Mouse (Mus musculus) intestine, embryonic 15.5 days (tissue): Measurements from ENCODE around the gene Carmil1. TPM values are rescaled to one million over a fixed set of nuclear protein-coding genes. Genes with fewer than 3 reads are reported as not detected.

ENCODE experiments used
- ATAC-seq: fragments of 200-750 bp; cut with Nextera tagmentation; 2 replicates; pipeline ENCODE4 v1.8.0; 2017; ENCODE audit warnings: moderate TSS enrichment, moderate library complexity
- H3K27ac ChIP-seq: fragments of 300-500 bp; sonication (generic); 2 replicates; pipeline ENCODE4 v1.5.1; 2015; ENCODE audit warnings: mild to moderate bottlenecking, inconsistent platforms
- H3K27me3 ChIP-seq: fragments of 300-500 bp; sonication (generic); replicated peaks from 2 replicates; pipeline ENCODE4 v1.6.1; 2015; ENCODE audit warnings: inconsistent platforms
- H3K36me3 ChIP-seq: fragments of 300-500 bp; sonication (generic); 2 replicates; pipeline ENCODE4 v1.6.1; 2015; ENCODE audit warnings: inconsistent platforms
- H3K4me1 ChIP-seq: fragments of 300-500 bp; sonication (generic); replicated peaks from 2 replicates; pipeline ENCODE4 v1.6.1; 2015; ENCODE audit warnings: inconsistent platforms
- H3K4me2 ChIP-seq: fragments of 300-500 bp; sonication (generic); replicated peaks from 2 replicates; pipeline ENCODE4 v1.6.1; 2015; ENCODE audit warnings: mild to moderate bottlenecking, inconsistent platforms
- H3K4me3 ChIP-seq: fragments of 300-500 bp; sonication (generic); replicated peaks from 2 replicates; pipeline ENCODE4 v1.5.1; 2015; ENCODE audit warnings: inconsistent platforms
- H3K9ac ChIP-seq: fragments of 300-500 bp; sonication (generic); 2 replicates; pipeline ENCODE4 v1.6.1; 2015; ENCODE audit warnings: inconsistent platforms
- H3K9me3 ChIP-seq: fragments of 300-500 bp; sonication (generic); 2 replicates; pipeline ENCODE4 v1.6.1; 2016; ENCODE audit warnings: inconsistent platforms
- WGBS: fragments of 180-500 bp; shearing (Covaris S2); methylation state at CpG from one replicate; pipeline ENCODE4 v1.1.7; 2015; 5-methylcytosine and 5-hydroxymethylcytosine counted together
- polyA plus RNA-seq: library from polyadenylated mRNA; unstranded; fragments of >200 nt; fragmentation: Nextera tagmentation; extraction: Ambion mirVana; gene quantifications from 2 replicates; pipeline ENCODE4 v1.2.1, GENCODE M21; 2015

The Carmil1 gene
- polyA plus RNA-seq, 1 experiment from 2014 or later = 40.3 TPM

DNA sequence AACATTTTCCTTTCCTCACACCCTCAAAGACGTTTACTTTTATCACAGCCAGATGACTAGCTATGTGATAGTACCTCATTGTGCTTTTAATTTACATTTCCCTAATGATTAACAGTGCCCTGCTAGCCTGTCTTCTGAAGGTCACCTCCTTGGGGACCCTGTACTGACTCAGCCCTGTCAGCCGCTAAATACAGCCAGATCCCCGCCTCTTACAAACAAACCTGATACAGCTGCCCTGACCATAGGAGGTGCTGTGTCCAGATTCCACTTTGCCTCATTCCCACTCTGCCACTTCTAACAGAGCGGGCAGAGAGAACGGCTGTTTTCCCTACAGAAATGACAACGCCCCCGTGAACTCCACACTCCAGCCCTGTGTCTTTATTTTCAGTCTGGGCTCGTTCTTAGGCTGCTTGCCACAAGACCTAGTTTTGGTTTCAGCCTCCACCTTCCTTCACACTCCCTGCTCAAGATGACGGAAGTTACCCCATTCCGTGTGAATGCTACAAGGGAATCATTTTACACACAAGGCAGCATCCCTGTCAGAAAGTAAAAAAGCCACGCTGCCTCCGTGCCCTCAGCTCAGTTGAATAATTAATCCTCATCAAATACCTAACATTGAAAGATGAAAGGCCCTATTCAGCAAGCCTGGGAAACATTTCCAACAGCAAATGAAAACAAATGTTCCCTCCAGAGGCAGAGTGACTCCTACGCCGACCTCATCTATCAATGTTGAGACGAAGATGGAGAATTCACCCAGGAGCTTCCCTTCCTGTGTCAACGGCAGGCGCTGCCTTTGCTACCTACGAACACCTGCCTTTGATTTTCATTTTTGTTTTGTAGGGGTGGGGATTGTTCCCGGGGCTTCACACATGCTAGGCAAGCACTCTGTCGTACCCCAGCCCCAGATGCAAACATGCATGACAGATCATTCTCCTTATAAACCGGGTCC lies 145.0 kb downstream of the Carmil1 start:
- peaks cover 13% of the 10 kb centered on the region for H3K4me1 ChIP-seq
- no peaks in the 10 kb centered on the region for H3K27me3 ChIP-seq
- no peak overlapping the region; the same call in 1 of the 2 replicates for H3K27ac ChIP-seq
- H3K4me2 ChIP-seq = peak overlapping the region; percentile 3; the same call in 1 of the 2 replicates
- 32% methylated on average over 21 of the region's 21 CpGs for WGBS
- H3K36me3 ChIP-seq = no peaks in the 10 kb centered on the region
- no peak overlapping the region for H3K9ac ChIP-seq
- ATAC-seq = peak; percentile 91
- no peaks in the 10 kb centered on the region for H3K9me3 ChIP-seq
- no peak overlapping the region for H3K4me3 ChIP-seq

DNA sequence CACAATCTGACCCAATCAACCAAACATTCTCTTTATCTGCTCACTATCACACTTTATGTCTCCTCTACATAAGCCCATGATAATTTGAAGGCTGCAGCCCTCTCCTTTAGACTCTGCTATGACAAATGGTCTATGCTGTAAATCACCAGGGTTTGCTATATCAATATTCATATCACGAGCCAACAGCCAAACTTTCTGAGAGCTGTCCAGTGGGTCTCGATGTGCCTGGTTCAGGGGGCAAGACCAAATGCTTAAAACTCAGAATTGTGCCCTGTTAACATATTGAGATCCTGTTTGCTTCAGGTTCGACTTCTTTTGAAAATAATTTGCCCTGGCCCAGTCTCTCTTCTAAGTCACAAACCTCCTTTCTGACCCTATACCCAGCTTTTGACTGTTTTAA lies 147.7 kb downstream of the Carmil1 start:
- H3K27me3 ChIP-seq = no peaks in the 10 kb centered on the region
- H3K36me3 ChIP-seq = no peaks in the 10 kb centered on the region
- no peak overlapping the region for H3K27ac ChIP-seq
- WGBS = 92% methylated on average over 3 of the region's 3 CpGs
- peaks cover 13% of the 10 kb centered on the region for H3K4me1 ChIP-seq
- no peak overlapping the region for H3K4me3 ChIP-seq
- H3K9ac ChIP-seq = no peak overlapping the region
- no peak overlapping the region for H3K4me2 ChIP-seq
- no peak for ATAC-seq
- no peaks in the 10 kb centered on the region for H3K9me3 ChIP-seq

DNA sequence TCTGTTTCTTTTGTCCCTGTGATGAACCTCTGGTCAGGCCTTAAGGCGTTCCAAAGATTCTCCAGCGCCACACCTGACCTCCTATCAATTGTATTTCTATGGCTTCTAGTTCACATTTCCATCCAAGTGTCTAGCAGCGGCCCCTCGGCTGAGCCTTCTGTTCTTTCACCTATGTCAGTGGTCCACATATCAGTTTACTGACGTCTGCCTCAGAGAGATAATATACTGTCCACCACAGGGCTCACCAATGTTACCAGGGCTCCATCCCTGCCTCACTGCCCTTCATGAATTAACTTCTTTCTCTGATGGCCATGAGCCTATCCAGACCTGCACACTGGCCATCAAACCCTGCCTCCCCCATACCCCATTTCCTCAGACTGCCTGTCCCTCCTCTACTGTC lies 149.3 kb downstream of the Carmil1 start:
- Histone ChIP-seq H3K27ac (no peak overlapping the region), H3K4me1 (peaks cover 13% of the 10 kb centered on the region), H3K4me2 (no peak overlapping the region), H3K27me3 (no peaks in the 10 kb centered on the region), H3K4me3 (no peak overlapping the region), H3K36me3 (no peaks in the 10 kb centered on the region), H3K9me3 (no peaks in the 10 kb centered on the region), H3K9ac (no peak overlapping the region)
- 89% methylated on average over 5 of the region's 5 CpGs for WGBS
- no peak for ATAC-seq

DNA sequence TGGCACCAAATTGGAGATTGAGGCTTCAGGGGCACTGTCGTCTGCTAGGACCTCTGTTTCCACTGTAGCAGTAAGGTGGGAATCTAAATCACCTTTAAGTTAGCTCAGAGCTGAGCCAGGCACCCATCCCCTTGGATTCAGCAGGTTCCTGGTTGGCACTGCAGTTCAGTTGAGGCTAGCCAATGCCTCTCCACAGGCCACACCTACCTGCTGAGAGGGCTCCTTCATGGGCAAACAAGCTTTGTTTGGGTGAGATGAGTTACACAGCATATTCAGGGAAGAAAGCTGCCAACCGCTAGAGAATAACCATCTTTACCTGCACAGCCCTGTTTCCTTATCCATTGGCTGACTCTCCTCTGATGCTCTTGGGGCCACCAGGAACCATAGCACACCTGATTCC lies 149.9 kb downstream of the Carmil1 start:
- H3K27me3 ChIP-seq = no peaks in the 10 kb centered on the region
- ATAC-seq = no peak
- H3K36me3 ChIP-seq = no peaks in the 10 kb centered on the region
- no peak overlapping the region for H3K9ac ChIP-seq
- no peak overlapping the region for H3K4me3 ChIP-seq
- peaks cover 10% of the 10 kb centered on the region for H3K4me1 ChIP-seq
- WGBS = 84% methylated on average over 2 of the region's 2 CpGs
- H3K9me3 ChIP-seq = no peaks in the 10 kb centered on the region
- H3K27ac ChIP-seq = no peak overlapping the region
- H3K4me2 ChIP-seq = no peak overlapping the region

DNA sequence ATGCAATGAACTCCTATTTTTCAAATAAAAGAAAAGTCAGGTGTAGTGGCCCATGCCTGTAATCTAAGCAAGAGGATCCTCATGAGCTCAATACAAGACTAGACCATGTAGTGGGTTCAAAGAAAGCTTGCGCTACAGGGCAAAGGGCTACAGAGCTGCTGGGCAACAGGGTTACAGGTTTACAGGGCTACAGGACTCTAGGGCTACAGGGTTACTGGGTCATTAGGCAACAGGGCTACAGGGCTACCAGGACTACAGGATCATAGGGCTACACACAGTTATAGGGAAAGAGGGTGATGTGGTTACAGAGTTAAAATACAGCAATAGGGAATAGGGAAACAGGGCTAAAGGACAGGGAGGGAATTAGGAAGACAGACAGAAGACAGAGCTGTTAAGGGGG lies 151.9 kb downstream of the Carmil1 start:
- Histone ChIP-seq H3K9ac (no peak overlapping the region), H3K4me1 (no peaks in the 10 kb centered on the region), H3K4me2 (no peak overlapping the region), H3K27me3 (no peaks in the 10 kb centered on the region), H3K9me3 (no peaks in the 10 kb centered on the region), H3K27ac (no peak overlapping the region), H3K36me3 (no peaks in the 10 kb centered on the region), H3K4me3 (no peak overlapping the region)
- no peak for ATAC-seq
- WGBS = 100% methylated on average over 1 of the region's 1 CpGs

DNA sequence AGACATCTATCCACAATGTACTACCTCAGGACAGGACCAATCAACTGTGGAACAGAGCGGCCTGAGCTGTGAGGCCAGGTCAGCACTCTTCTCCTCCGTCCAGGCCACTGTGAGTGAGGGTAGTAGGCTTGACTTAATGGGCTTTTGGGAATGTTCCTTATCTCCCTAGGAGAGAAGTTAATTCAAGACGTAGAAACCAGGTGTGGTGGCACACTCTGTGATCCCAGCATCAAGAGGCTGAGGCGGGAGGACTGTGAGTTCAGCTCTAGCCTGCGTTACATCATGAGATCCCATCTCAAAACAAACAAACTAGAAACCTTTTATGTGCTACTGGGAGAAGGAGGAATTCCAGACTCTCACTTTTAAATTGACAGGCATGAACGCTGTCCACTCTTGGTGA lies 154.7 kb downstream of the Carmil1 start:
- Histone ChIP-seq H3K4me2 (no peak overlapping the region), H3K9ac (no peak overlapping the region), H3K4me1 (no peaks in the 10 kb centered on the region), H3K4me3 (no peak overlapping the region), H3K36me3 (no peaks in the 10 kb centered on the region), H3K9me3 (no peaks in the 10 kb centered on the region), H3K27ac (no peak overlapping the region), H3K27me3 (no peaks in the 10 kb centered on the region)
- WGBS = 56% methylated on average over 6 of the region's 6 CpGs
- ATAC-seq = no peak

DNA sequence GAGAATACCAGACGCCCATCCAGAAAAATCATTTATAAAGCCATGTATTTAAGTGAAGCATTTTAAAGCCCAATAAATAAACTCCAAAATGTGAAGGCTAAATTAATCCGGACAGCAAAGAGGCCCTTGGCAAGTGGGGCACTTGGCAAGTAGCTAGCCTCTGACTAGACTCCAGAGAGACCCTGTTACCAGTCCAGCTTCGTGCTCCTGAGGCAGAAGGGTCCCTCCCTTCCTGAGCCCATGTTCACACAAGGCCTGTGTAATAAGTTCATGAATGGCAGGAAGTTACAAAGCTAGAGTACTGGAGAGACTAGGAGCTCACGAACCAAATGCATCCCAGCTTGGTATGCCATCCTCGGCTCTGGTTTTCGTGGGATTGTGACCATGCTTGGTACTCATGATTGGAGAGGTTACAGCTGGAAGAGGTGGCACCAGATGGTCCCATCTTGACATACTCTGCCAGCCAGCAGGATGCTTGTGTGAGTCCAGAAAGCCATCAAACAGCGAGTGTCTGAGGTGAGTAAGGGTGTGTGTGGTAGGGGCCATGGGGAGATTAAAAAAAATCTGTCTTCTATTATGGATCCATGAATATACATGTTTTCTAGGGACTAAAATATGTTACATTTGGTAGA lies 163.3 kb downstream of the Carmil1 start:
- no peak for ATAC-seq
- Histone ChIP-seq H3K9ac (no peak overlapping the region), H3K4me3 (no peak overlapping the region), H3K27me3 (no peaks in the 10 kb centered on the region), H3K27ac (no peak overlapping the region), H3K36me3 (no peaks in the 10 kb centered on the region), H3K9me3 (no peaks in the 10 kb centered on the region), H3K4me1 (no peaks in the 10 kb centered on the region), H3K4me2 (no peak overlapping the region)
- 78% methylated on average over 7 of the region's 7 CpGs for WGBS

DNA sequence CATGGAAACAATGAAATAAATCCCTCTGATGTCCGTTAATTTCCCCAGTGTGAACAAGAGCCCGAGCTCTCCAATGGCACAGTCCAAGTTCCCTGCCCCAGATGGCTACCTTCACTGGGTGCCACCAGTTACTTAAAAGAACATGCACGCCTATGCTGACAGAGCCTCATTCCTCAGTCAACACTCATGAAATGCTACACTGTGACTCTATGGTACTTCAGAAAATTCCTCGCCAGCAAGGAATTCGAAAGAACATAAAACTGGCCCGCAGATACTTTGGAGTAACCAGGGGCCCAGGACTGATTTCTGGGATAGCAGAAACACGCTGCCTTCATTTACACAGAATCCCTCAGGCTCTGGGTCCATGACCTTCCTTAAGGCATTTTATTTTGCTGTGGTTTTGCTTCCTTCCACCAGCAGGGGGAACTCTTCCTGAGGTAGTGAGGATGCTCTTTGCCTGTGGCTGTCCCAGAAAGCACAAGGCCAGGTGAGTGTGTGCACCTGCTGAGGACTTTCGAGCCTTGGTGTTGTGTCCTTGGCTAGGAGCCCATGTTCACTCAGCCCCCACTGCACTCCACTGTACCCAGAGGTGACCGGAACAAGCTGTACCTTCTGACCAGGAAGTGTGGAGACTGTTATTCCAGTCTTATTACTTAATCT lies 167.8 kb downstream of the Carmil1 start:
- H3K4me3 ChIP-seq = no peak overlapping the region
- H3K4me2 ChIP-seq = no peak overlapping the region
- no peak overlapping the region for H3K27ac ChIP-seq
- peak; percentile 83 for ATAC-seq
- H3K9ac ChIP-seq = no peak overlapping the region
- no peaks in the 10 kb centered on the region for H3K36me3 ChIP-seq
- WGBS = 73% methylated on average over 9 of the region's 9 CpGs
- H3K4me1 ChIP-seq = no peaks in the 10 kb centered on the region
- no peaks in the 10 kb centered on the region for H3K27me3 ChIP-seq
- no peaks in the 10 kb centered on the region for H3K9me3 ChIP-seq

DNA sequence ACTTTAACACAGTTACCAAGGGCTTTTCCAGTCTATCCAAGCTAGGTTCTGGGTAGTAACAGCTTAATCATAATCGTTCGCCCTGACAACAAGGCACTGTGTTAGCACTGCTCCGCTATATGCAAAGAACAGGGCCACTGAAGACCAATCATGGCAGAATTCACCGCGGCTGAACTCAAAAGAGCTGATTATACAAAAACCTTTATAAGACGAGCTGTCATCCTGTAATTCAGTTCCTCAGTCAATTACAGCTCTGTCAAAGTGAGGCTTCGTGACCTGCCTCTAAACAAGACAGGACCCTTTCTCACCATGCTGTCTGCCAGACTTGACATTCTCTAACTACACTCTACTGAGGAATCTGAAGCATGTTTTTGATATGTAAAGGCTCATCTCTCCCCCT lies 170.3 kb downstream of the Carmil1 start:
- ATAC-seq = no peak

DNA sequence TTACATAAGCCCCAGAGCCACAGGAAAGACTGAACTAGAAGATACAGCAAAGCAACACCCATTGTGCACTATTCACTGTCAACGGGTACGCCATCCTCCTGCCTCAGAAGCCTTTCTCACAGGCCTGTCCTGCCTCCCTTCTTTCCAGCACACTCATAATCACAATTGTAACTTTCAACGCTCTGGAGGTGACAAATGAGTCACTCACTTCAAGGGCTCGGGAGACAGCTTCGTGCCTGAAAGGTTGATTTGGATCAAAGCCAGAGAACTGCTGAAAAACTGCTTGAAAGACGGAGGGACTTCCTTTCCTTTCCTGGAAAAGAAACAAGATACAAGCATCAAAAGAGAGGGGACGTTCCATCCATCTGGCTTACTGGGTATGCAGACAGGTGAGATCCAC lies 172.3 kb downstream of the Carmil1 start:
- H3K4me2 ChIP-seq = no peak overlapping the region
- WGBS = 46% methylated on average over 7 of the region's 7 CpGs
- H3K36me3 ChIP-seq = no peaks in the 10 kb centered on the region
- no peak overlapping the region for H3K27ac ChIP-seq
- no peak overlapping the region for H3K4me3 ChIP-seq
- no peak for ATAC-seq
- H3K4me1 ChIP-seq = no peaks in the 10 kb centered on the region
- H3K9me3 ChIP-seq = no peaks in the 10 kb centered on the region
- H3K9ac ChIP-seq = no peak overlapping the region
- no peaks in the 10 kb centered on the region for H3K27me3 ChIP-seq

More for the DNA sequence above, 170.3 kb downstream of the Carmil1 start:
- Histone ChIP-seq H3K9ac (no peak overlapping the region), H3K27ac (no peak overlapping the region), H3K4me3 (no peak overlapping the region), H3K36me3 (no peaks in the 10 kb centered on the region), H3K9me3 (no peaks in the 10 kb centered on the region), H3K27me3 (no peaks in the 10 kb centered on the region), H3K4me1 (no peaks in the 10 kb centered on the region), H3K4me2 (no peak overlapping the region)
- 92% methylated on average over 7 of the region's 7 CpGs for WGBS

DNA sequence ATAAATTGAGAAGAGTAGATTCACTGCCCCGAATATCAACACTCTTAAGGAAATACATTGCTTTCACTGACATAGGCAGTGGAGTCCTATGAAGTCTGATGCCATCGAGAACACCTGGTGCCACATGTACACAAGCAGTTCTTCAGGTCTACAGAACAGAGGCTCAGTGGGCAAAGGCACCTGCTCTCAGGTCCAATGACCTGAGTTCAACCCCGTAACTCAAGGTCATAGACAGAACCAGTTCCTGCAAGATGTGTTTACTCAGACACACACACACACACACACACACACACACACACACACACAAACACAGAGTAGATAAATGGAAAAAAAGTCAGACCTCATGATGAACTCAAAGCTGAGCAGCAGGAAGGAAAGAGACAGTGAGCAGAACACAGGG lies 173.5 kb downstream of the Carmil1 start:
- Histone ChIP-seq H3K4me3 (no peak overlapping the region), H3K9me3 (no peaks in the 10 kb centered on the region), H3K4me2 (no peak overlapping the region), H3K9ac (no peak overlapping the region), H3K4me1 (no peaks in the 10 kb centered on the region), H3K27me3 (no peaks in the 10 kb centered on the region), H3K36me3 (no peaks in the 10 kb centered on the region), H3K27ac (no peak overlapping the region)
- no peak for ATAC-seq
- 70% methylated on average over 3 of the region's 3 CpGs for WGBS

DNA sequence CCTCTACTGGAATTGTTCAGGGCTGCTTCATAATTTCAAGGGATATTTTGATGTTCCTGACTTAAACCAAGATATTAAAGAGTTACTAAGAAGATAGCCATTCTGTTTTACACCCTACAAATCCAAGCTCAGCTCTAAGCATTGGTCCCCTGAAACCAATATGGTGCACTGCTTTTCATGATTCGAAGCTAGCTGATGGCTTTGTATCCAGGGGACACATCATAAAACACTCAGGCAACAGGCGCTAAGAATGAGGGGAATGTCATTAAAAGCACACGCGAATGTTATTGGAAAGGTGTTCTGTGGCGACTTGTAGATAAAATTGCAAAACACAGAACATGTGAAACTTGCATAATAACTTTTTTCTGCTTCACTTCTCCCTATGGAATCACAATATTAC lies 174.8 kb downstream of the Carmil1 start:
- no peaks in the 10 kb centered on the region for H3K4me1 ChIP-seq
- H3K9ac ChIP-seq = no peak overlapping the region
- H3K4me3 ChIP-seq = no peak overlapping the region
- no peak overlapping the region for H3K4me2 ChIP-seq
- ATAC-seq = no peak
- no peaks in the 10 kb centered on the region for H3K27me3 ChIP-seq
- whole genome bisulfite sequencing = 79% methylated on average over 5 of the region's 5 CpGs
- H3K36me3 ChIP-seq = no peaks in the 10 kb centered on the region
- no peaks in the 10 kb centered on the region for H3K9me3 ChIP-seq
- H3K27ac ChIP-seq = no peak overlapping the region
